Mouse (Mus musculus) neutrophil, adult 5-6 weeks (primary cell): ENCODE results near the gene Slc2a2. TPM values are rescaled to one million over a fixed set of nuclear protein-coding genes. Genes with fewer than 3 reads are reported as not detected.

Experiments
- total RNA-seq: library from RNA; stranded (forward); fragments of 200-1000 nt; gene quantifications from 2 replicates; pipeline ENCODE4 v1.2.3, GENCODE M21; 2017

Slc2a2 gene
- total RNA-seq, 1 experiment from 2014 or later: not detected

Other genes with a start within 250 kb of the Slc2a2 start
- gene Eif5a2, start 83.4 kb downstream of the Slc2a2 start, total RNA-seq: 3.7 and 4.2 TPM in 2 replicates
- 76.9 and 79.0 TPM in 2 replicates for gene Rpl22l1, start 107.5 kb downstream of the Slc2a2 start, total RNA-seq
- not detected in 2 replicates for gene Gm1527, start 194.7 kb downstream of the Slc2a2 start, total RNA-seq